Mouse (Mus musculus) MEL (cell line): Measurements from ENCODE around the gene Olfr485. TPM values are rescaled to one million over a fixed set of nuclear protein-coding genes. Genes with fewer than 3 reads are reported as not detected.
"Not testable (repeated sequence)": the region's sequence is repeated elsewhere in the genome, so short reads cannot be mapped to it uniquely, and the experiment has no call there.

ENCODE experiments used
- DNase-seq: peaks from one replicate; pipeline ENCODE4 v3.0.0; 2011; ENCODE audit warnings: low read depth, low spot score
- H3K27ac ChIP-seq: 2 replicates; pipeline ENCODE4 v1.5.1; 2012; ENCODE audit warnings: low read depth, mild to moderate bottlenecking, control low read depth, low read length, moderate library complexity; ENCODE audit not compliant: control insufficient read depth
- H3K27me3 ChIP-seq, 2 experiments: fragments of 150-350 bp in 1 of 2; sonication (generic) in 1 of 2; 2 replicates each; pipeline ENCODE4 v1.6.1; 2012; ENCODE audit warnings: low read length in 2 of 2, mild to moderate bottlenecking in 2 of 2, improper control_type of control experiment in 1 of 2, moderate library complexity in 1 of 2; ENCODE audit not compliant: insufficient read depth in 2 of 2, control insufficient read depth in 1 of 2
- H3K36me3 ChIP-seq, 2 experiments: 2 replicates each; pipeline ENCODE4 v1.6.1; 2012 to 2014; ENCODE audit warnings: low read length in 2 of 2, improper control_type of control experiment in 1 of 2, inconsistent platforms in 1 of 2, mild to moderate bottlenecking in 1 of 2; ENCODE audit not compliant: insufficient read depth in 2 of 2, control insufficient read depth in 1 of 2
- H3K4me1 ChIP-seq, 2 experiments: fragments of 150-350 bp in 1 of 2; sonication (generic) in 1 of 2; 2 replicates each; pipeline ENCODE4 v1.6.1; 2012; ENCODE audit warnings: low read length in 2 of 2, improper control_type of control experiment in 1 of 2, mild to moderate bottlenecking in 1 of 2; ENCODE audit not compliant: insufficient read depth in 2 of 2, control insufficient read depth in 1 of 2
- H3K4me3 ChIP-seq, 2 experiments: fragments of 150-350 bp in 1 of 2; sonication (generic) in 1 of 2; 2 replicates each; pipeline ENCODE4 v1.5.1; 2012; ENCODE audit warnings: low read depth in 2 of 2, low read length in 2 of 2, mild to moderate bottlenecking in 2 of 2, moderate library complexity in 2 of 2, control low read depth in 1 of 2, improper control_type of control experiment in 1 of 2; ENCODE audit not compliant: control insufficient read depth in 1 of 2, insufficient read depth in 1 of 2
- H3K79me2 ChIP-seq: 2 replicates; pipeline ENCODE4 v1.6.1; 2012; ENCODE audit warnings: mild to moderate bottlenecking, low read length, moderate library complexity; ENCODE audit not compliant: control insufficient read depth, poor library complexity, insufficient read depth
- H3K9ac ChIP-seq: 2 replicates; pipeline ENCODE4 v1.6.1; 2012; ENCODE audit warnings: low read depth, mild to moderate bottlenecking, control low read depth, low read length, moderate library complexity; ENCODE audit not compliant: control insufficient read depth, poor library complexity, severe bottlenecking
- H3K9me3 ChIP-seq: fragments of 150-350 bp; sonication (generic); replicated peaks from 2 replicates; pipeline ENCODE4 v1.6.1; 2012; ENCODE audit warnings: mild to moderate bottlenecking, low read length, improper control_type of control experiment, moderate library complexity; ENCODE audit not compliant: insufficient read depth
- JUND ChIP-seq: IDR thresholded peaks from 2 replicates; pipeline ENCODE4 v1.6.1; 2011; ENCODE audit warnings: low read depth, mild to moderate bottlenecking, improper control_type of control experiment, low read length
- MAZ ChIP-seq: IDR thresholded peaks from 2 replicates; pipeline ENCODE4 v1.6.1; 2012; ENCODE audit warnings: low read depth, mild to moderate bottlenecking, inconsistent platforms, low read length, improper control_type of control experiment
- MEF2A ChIP-seq: IDR thresholded peaks from 2 replicates; pipeline ENCODE4 v1.6.1; 2014; ENCODE audit warnings: low read depth, mild to moderate bottlenecking, inconsistent platforms, low read length, improper control_type of control experiment; ENCODE audit not compliant: poor library complexity, insufficient replicate concordance, severe bottlenecking; ENCODE audit errors: extremely low read depth
- ZKSCAN1 ChIP-seq: IDR thresholded peaks from 2 replicates; pipeline ENCODE4 v1.6.1; 2012; ENCODE audit warnings: low read depth, mild to moderate bottlenecking, inconsistent platforms, low read length, improper control_type of control experiment, moderate library complexity
- polyA plus RNA-seq, 2 experiments: library from polyadenylated mRNA; stranded (reverse) in 1 of 2; unstranded in 1 of 2; fragments of >175 nt in 1 of 2; fragments of >200 nt in 1 of 2; gene quantifications; 2 replicates each; pipeline versions ENCODE4 v1.2.1 to v1.2.4; 2012; ENCODE audit warnings: low replicate concordance in 2 of 2, low read depth in 1 of 2; ENCODE audit not compliant: insufficient read length in 2 of 2, insufficient read depth in 1 of 2, missing spikeins in 1 of 2
- total RNA-seq: library from RNA; depleted of rRNA; stranded (reverse); fragments of 300-350 nt; gene quantifications from 2 replicates; pipeline ENCODE4 v1.2.3, GENCODE M21; 2012

The Olfr485 gene
- total and polyA plus RNA-seq, 3 experiments: not detected

- not testable (repeated sequence) for H3K36me3 ChIP-seq, H3K9me3 ChIP-seq, H3K27me3 ChIP-seq, H3K9ac ChIP-seq, H3K4me3 ChIP-seq, DNase-seq, H3K27ac ChIP-seq, H3K4me1 ChIP-seq, H3K79me2 ChIP-seq
Observed at GRCm38 (mm10) chr7:108191196-108191595, 31.5 kb upstream of the Olfr485 start.

- not testable (repeated sequence) for H3K9ac ChIP-seq, H3K27ac ChIP-seq, H3K9me3 ChIP-seq, H3K27me3 ChIP-seq, H3K4me1 ChIP-seq, DNase-seq, H3K36me3 ChIP-seq, H3K4me3 ChIP-seq, H3K79me2 ChIP-seq
Observed at GRCm38 (mm10) chr7:108185237-108185636, 25.6 kb upstream of the Olfr485 start.

GRCm38 (mm10) chr7:108184401-108184800, 24.7 kb upstream of the Olfr485 start:
- H3K9me3 ChIP-seq, H3K27me3 ChIP-seq, H3K9ac ChIP-seq, H3K4me1 ChIP-seq, H3K4me3 ChIP-seq, DNase-seq, H3K27ac ChIP-seq, H3K79me2 ChIP-seq, H3K36me3 ChIP-seq: not testable (repeated sequence)

GRCm38 (mm10) chr7:108172642-108173041, 13.0 kb upstream of the Olfr485 start, which contains the start of gene Olfr486:
TSS of gene Olfr486 (minus strand) at chr7:108172742.
- not testable (repeated sequence) for H3K4me1 ChIP-seq, H3K36me3 ChIP-seq, H3K79me2 ChIP-seq, H3K9ac ChIP-seq, DNase-seq, H3K9me3 ChIP-seq, H3K27ac ChIP-seq, H3K27me3 ChIP-seq, H3K4me3 ChIP-seq

- DNase-seq: no peak
- no peaks in the 10 kb centered on the region for H3K9me3 ChIP-seq
- no peaks in the 10 kb centered on the region for H3K36me3 ChIP-seq
- no peaks in the 10 kb centered on the region for H3K4me1 ChIP-seq
- H3K79me2 ChIP-seq: no peaks in the 10 kb centered on the region
- no peaks in the 10 kb centered on the region for H3K27me3 ChIP-seq
- no peak within 1 kb of the TSS for H3K27ac ChIP-seq
- no peak within 1 kb of the TSS for H3K9ac ChIP-seq
- no peak within 1 kb of the TSS for H3K4me3 ChIP-seq
- TF ChIP-seq MEF2A (no peak), ZKSCAN1 (no peak), MAZ (no peak), JUND (no peak)
Observed at GRCm38 (mm10) chr7:108127349-108127748, 32.3 kb downstream of the Olfr485 start, which contains the start of gene Olfr484. TSS of gene Olfr484 (minus strand) at chr7:108127449.
